Mouse (Mus musculus): ENCODE data around the gene Fam221b. TPM values are rescaled to one million over a fixed set of nuclear protein-coding genes. Genes with fewer than 3 reads are reported as not detected.

Gene Fam221b
- total RNA-seq (2021) = under 1 TPM; 0.88 to 0.93 TPM

GRCm38 (mm10) chr4:43668782-43669427 is at the start of gene Fam221b, which contains the start of gene Tmem8b:
Fam221b (minus strand) TSS chr4:43669145.
Tmem8b (plus strand) TSS chr4:43668971.
- DNase-seq = peak; percentile 91
- intact Hi-C loops (cut with DNase I) = no loop called here

- no peak for DNase-seq
- intact Hi-C loops (cut with DNase I) = no loop called here
Measured at GRCm38 (mm10) chr4:43713652-43714219, 44.8 kb upstream of the Fam221b start.

GRCm38 (mm10) chr4:43711821-43712220 is 42.9 kb upstream of the Fam221b start:
- intact Hi-C loops (cut with DNase I) = no loop called here
- peak; percentile 91 for DNase-seq

GRCm38 (mm10) chr4:43709869-43710268 is 40.9 kb upstream of the Fam221b start, which contains the start of gene Olfr71:
Olfr71 (minus strand) TSS chr4:43710255.
- intact Hi-C loops (cut with DNase I) = no loop called here
- no peak for DNase-seq

GRCm38 (mm10) chr4:43705991-43706390 is 37.0 kb upstream of the Fam221b start:
- intact Hi-C loops (cut with DNase I) = no loop called here
- no peak for DNase-seq

GRCm38 (mm10) chr4:43703851-43704250 is 34.9 kb upstream of the Fam221b start:
- intact Hi-C loops (cut with DNase I) = no loop called here
- no peak for DNase-seq

GRCm38 (mm10) chr4:43703439-43703838 is 34.5 kb upstream of the Fam221b start:
- intact Hi-C loops (cut with DNase I) = no loop called here
- DNase-seq = no peak

- intact Hi-C loops (cut with DNase I) = no loop called here
- no peak for DNase-seq
Measured at GRCm38 (mm10) chr4:43700707-43701106, 31.8 kb upstream of the Fam221b start, which contains the start of gene Olfr70. Olfr70 (minus strand) TSS chr4:43700807.

- intact Hi-C loops (cut with DNase I) = no loop called here
- peak; percentile 70 for DNase-seq
Measured at GRCm38 (mm10) chr4:43696561-43696960, 27.6 kb upstream of the Fam221b start.

GRCm38 (mm10) chr4:43695249-43695671 is 26.3 kb upstream of the Fam221b start:
- no peak for DNase-seq
- intact Hi-C loops (cut with DNase I) = no loop called here

GRCm38 (mm10) chr4:43694439-43695248 is 25.7 kb upstream of the Fam221b start:
- intact Hi-C loops (cut with DNase I) = no loop called here
- DNase-seq = no peak

GRCm38 (mm10) chr4:43693806-43694241 is 24.9 kb upstream of the Fam221b start:
- intact Hi-C loops (cut with DNase I) = no loop called here

GRCm38 (mm10) chr4:43691026-43691425 is 22.1 kb upstream of the Fam221b start:
- no peak for DNase-seq
- intact Hi-C loops (cut with DNase I) = no loop called here

More at GRCm38 (mm10) chr4:43693806-43694241, 24.9 kb upstream of the Fam221b start:
- no peak for DNase-seq

GRCm38 (mm10) chr4:43690021-43690420 is 21.1 kb upstream of the Fam221b start:
- peak; percentile 50 for DNase-seq
- intact Hi-C loops (cut with DNase I) = no loop called here

GRCm38 (mm10) chr4:43679416-43680043 is 10.6 kb upstream of the Fam221b start:
- intact Hi-C loops (cut with DNase I) = no loop called here
- no peak for DNase-seq

GRCm38 (mm10) chr4:43678541-43678940 is 9.6 kb upstream of the Fam221b start:
- intact Hi-C loops (cut with DNase I) = no loop called here
- no peak for DNase-seq

GRCm38 (mm10) chr4:43675608-43676007 is 6.7 kb upstream of the Fam221b start:
- intact Hi-C loops (cut with DNase I) = no loop called here
- no peak for DNase-seq

GRCm38 (mm10) chr4:43674974-43675373 is 6.0 kb upstream of the Fam221b start:
- intact Hi-C loops (cut with DNase I) = no loop called here
- no peak for DNase-seq

GRCm38 (mm10) chr4:43673703-43674102 is 4.8 kb upstream of the Fam221b start:
- intact Hi-C loops (cut with DNase I) = no loop called here
- no peak for DNase-seq

- intact Hi-C loops (cut with DNase I) = no loop called here
- DNase-seq = peak; percentile 94
Measured at GRCm38 (mm10) chr4:43672070-43672469, 3.1 kb upstream of the Fam221b start.

GRCm38 (mm10) chr4:43669428-43669794 is 466 bp upstream of the Fam221b start:
- intact Hi-C loops (cut with DNase I) = no loop called here
- peak; percentile 63 for DNase-seq

Data from left cerebral cortex, postnatal 4 days (tissue).